Mouse (Mus musculus): Measurements from ENCODE around the gene Mpdz.

Gene Mpdz

GRCm38 (mm10) chr4:81283081-81283480, 159.5 kb downstream of the Mpdz start:
- no peak for DNase-seq (ENCODE audit: low read depth, low spot score)

DNA sequence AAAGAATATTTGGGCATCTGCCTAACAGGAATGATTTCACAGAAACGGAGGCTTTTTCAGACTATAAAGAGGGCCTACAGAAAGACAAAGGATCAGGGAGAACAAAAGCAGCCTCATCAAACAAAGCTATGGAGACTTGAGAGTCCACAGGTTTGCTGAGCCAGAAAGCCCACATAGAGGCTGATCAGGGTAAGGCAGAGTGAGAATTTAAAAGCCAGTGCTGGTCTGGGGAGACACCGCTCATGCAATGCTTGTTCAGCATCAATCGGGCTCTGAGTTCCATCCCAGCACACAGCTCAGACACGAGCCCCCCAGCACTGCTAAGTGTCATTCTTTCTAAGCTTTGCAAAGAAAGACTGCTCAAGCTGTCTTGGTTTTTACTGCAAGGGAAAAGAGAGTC, 162.5 kb downstream of the Mpdz start:
- no peak for DNase-seq (ENCODE audit: low read depth, low spot score)

DNA sequence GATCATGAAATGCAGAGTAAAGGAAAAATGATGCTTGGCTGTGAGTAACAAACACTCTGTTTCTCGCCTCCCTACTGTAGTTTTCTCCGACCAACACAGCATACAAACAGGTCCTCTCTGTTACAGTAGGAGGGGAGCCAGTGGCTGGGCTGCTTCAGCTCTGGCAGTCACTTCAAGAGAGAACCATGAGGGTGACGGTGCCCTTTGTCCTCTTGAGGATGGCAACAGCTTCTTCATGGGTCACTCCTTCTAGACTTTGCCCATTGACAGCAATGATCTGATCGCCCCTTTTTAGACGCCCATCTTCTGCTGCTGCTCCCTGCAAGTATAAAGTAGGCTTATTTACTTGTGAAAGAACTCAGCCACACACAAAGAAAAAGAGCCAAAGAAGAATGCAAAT, 163.2 kb downstream of the Mpdz start:
- no peak for DNase-seq (ENCODE audit: low read depth, low spot score)

DNA sequence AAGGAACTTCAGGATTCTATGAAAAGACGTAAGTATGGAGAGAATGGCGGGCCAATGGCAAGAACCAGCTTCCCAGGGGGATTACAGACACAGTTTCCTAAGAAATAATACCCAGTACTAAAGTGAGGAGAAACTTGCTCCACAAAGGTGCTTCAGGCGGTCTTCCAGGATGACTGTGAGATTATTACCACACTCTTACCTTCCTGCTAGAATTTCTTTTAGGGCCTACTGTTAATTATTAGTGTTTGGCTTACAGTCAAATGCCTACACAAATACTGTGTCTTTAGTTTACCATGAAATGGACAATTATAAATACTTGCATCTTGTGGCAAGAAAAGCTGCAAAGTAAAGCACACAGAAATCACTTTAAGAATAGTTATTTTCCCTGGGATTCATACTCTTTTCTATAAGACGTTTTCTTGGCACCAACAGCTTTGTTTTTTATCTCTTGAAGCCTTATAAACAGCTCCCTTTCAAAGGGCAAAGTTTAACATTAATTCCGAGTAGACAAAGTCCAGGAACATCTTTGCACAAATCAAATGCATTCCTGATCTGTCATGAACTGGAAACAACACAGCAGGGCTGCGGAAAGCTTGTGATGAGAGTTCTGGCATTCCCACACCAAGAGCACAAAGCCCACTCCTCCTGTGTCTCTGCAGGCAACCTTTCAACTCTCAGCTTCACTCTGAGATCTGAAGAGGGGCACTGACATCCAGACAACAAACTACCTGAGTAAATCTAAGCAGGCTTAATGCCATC, 166.5 kb downstream of the Mpdz start:
- DNase-seq (ENCODE audit: low read depth, low spot score), result no peak

GRCm38 (mm10) chr4:81273067-81273466, 169.5 kb downstream of the Mpdz start:
- DNase-seq (ENCODE audit: low read depth, low spot score), result no peak

GRCm38 (mm10) chr4:81252859-81253780, 189.5 kb downstream of the Mpdz start:
- DNase-seq (ENCODE audit: low read depth, low spot score), result no peak

DNA sequence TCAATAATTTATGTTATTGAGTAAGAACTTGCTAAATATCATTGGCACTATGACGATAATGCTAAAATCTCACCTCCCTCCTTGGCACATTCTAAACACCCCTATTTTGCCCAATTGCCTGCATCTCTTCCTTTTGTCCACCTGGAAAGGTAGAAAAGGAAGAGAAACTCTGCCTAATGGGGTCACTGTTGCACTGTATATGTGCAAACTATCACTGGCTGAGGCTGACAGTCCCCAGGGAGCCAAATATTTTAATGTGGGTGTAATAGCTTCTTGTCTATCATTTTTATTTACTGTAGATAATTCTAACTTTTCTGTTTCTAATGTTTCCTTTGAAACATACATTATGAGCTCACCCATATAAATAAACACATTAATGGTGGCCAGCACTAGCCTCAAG, 190.3 kb downstream of the Mpdz start:
- no peak for DNase-seq (ENCODE audit: low read depth, low spot score)

DNA sequence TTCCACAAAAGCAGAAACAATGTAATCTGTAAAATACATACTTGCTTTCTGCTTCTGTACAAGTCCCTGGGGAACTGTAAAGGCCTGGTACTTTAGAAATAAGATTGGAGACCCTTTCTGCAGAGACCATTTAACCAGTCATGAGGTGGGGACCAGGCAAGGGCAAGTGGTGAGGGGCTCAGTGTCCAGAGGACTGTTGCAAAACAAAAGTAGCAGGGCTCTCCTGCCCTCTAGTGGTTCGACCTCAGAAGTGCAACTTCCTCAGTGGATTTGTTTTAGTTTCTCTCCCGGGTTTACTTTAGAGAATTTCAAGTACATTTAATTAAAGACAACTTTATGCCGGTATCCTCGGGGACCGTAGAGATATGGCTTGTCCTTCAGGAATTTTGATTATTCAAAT, 190.7 kb downstream of the Mpdz start:
- DNase-seq (ENCODE audit: low read depth, low spot score), result peak; percentile 60

DNA sequence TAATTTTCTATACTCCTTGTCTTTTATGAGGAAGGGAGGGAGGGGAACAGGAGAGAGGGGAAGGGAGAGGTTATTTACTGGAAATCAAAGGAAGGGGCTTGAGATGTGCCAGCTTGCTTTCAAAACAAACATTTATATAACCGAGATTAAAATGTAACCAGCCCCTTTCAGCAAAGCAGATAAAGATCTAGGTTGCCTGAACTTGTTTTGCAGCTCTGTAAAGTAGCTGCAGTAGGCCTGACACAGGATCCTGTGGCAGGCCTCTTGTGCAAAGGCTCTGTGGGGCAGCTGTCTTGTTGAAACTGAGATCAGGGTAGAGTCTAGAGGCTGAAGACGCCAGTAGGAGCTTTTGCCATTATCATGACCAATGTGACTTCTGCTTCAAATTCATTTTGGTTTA, 193.4 kb downstream of the Mpdz start:
- no peak for DNase-seq (ENCODE audit: low read depth, low spot score)

GRCm38 (mm10) chr4:81236227-81236626, 206.4 kb downstream of the Mpdz start:
- no peak for DNase-seq (ENCODE audit: low read depth, low spot score)

All from ES-CJ7 (cell line).